Mouse (Mus musculus): ENCODE data around the gene Gsg1. TPM values are rescaled to one million over a fixed set of nuclear protein-coding genes. Genes with fewer than 3 reads are reported as not detected.

Gene Gsg1
- total and polyA plus RNA-seq, 2 experiments from 2014 or later = 1.1 TPM; not detected in 1

GRCm38 (mm10) chr6:135219916-135220315 lies 34.2 kb downstream of the Gsg1 start:
- Histone ChIP-seq H3K4me2 (ENCODE audit: low read depth, low read length) (no peak overlapping the region), H3K4me3 (ENCODE audit: low read depth, low read length) (no peak overlapping the region), H3K4me1 (ENCODE audit: control insufficient read depth, insufficient read depth) (no peaks in the 10 kb centered on the region), H3K9me3 (replicated peaks; ENCODE audit: control insufficient read depth, low read length) (no peaks in the 10 kb centered on the region), H3K36me3 (replicated peaks; ENCODE audit: control insufficient read depth, insufficient read depth, low read length) (no peaks in the 10 kb centered on the region), H3K9ac (replicated peaks; ENCODE audit: low read depth, low read length) (no peak overlapping the region), H3K27ac (ENCODE audit: low read depth) (no peak overlapping the region), H3K27me3 (ENCODE audit: control insufficient read depth, insufficient read depth, low read length) (no peaks in the 10 kb centered on the region)
- no peak for DNase-seq (ENCODE audit: low spot score)
- WGBS = 75% methylated on average over 5 of the region's 5 CpGs
- ATAC-seq (ENCODE audit: insufficient read depth, low read depth) = no peak
- TF ChIP-seq EP300 (IDR thresholded peaks at IDR 0.05; ENCODE audit: low read depth) (no peak), CTCF (IDR thresholded peaks at IDR 0.05; ENCODE audit: low read depth) (no peak)

- no peak for TF ChIP-seq CTCF (IDR thresholded peaks at IDR 0.05; ENCODE audit: low read depth)
- TF ChIP-seq EP300 (IDR thresholded peaks at IDR 0.05; ENCODE audit: low read depth) = no peak
- 0 out of 2 replicates have a peak, but pooled peaks have one; percentile 8 for ATAC-seq (ENCODE audit: insufficient read depth, low read depth)
- DNase-seq (ENCODE audit: low spot score) = no peak
- Histone ChIP-seq H3K4me3 (ENCODE audit: low read depth, low read length) (no peak overlapping the region), H3K36me3 (replicated peaks; ENCODE audit: control insufficient read depth, insufficient read depth, low read length) (no peaks in the 10 kb centered on the region), H3K9ac (replicated peaks; ENCODE audit: low read depth, low read length) (no peak overlapping the region), H3K4me2 (ENCODE audit: low read depth, low read length) (no peak overlapping the region), H3K27me3 (ENCODE audit: control insufficient read depth, insufficient read depth, low read length) (no peaks in the 10 kb centered on the region), H3K27ac (ENCODE audit: low read depth) (no peak overlapping the region), H3K4me1 (ENCODE audit: control insufficient read depth, insufficient read depth) (no peaks in the 10 kb centered on the region), H3K9me3 (replicated peaks; ENCODE audit: control insufficient read depth, low read length) (no peaks in the 10 kb centered on the region)
- WGBS = 69% methylated on average over 8 of the region's 8 CpGs
Observed at GRCm38 (mm10) chr6:135218330-135218729, 35.8 kb downstream of the Gsg1 start.

GRCm38 (mm10) chr6:135212666-135213065 lies 41.5 kb downstream of the Gsg1 start:
- no peaks in the 10 kb centered on the region for H3K9me3 ChIP-seq (replicated peaks; ENCODE audit: control insufficient read depth, low read length)
- DNase-seq (ENCODE audit: low spot score) = no peak

GRCm38 (mm10) chr6:135211169-135211568 lies 43.0 kb downstream of the Gsg1 start:
- 69% methylated on average over 7 of the region's 7 CpGs for WGBS
- Histone ChIP-seq H3K4me3 (ENCODE audit: low read depth, low read length) (no peak overlapping the region), H3K9ac (replicated peaks; ENCODE audit: low read depth, low read length) (no peak overlapping the region), H3K4me1 (ENCODE audit: control insufficient read depth, insufficient read depth) (no peaks in the 10 kb centered on the region), H3K27me3 (ENCODE audit: control insufficient read depth, insufficient read depth, low read length) (no peaks in the 10 kb centered on the region), H3K36me3 (replicated peaks; ENCODE audit: control insufficient read depth, insufficient read depth, low read length) (no peaks in the 10 kb centered on the region), H3K9me3 (replicated peaks; ENCODE audit: control insufficient read depth, low read length) (no peaks in the 10 kb centered on the region), H3K4me2 (ENCODE audit: low read depth, low read length) (no peak overlapping the region), H3K27ac (ENCODE audit: low read depth) (no peak overlapping the region)
- no peak for TF ChIP-seq CTCF (IDR thresholded peaks at IDR 0.05; ENCODE audit: low read depth)
- TF ChIP-seq EP300 (IDR thresholded peaks at IDR 0.05; ENCODE audit: low read depth) = no peak
- DNase-seq (ENCODE audit: low spot score) (no peak), ATAC-seq (ENCODE audit: insufficient read depth, low read depth) (no peak)

More at GRCm38 (mm10) chr6:135212666-135213065, 41.5 kb downstream of the Gsg1 start:
- WGBS = 81% methylated on average over 2 of the region's 2 CpGs
- ATAC-seq (ENCODE audit: insufficient read depth, low read depth) = no peak
- H3K4me1 ChIP-seq (ENCODE audit: control insufficient read depth, insufficient read depth) = no peaks in the 10 kb centered on the region
- H3K4me2 ChIP-seq (ENCODE audit: low read depth, low read length) = no peak overlapping the region
- TF ChIP-seq EP300 (IDR thresholded peaks at IDR 0.05; ENCODE audit: low read depth) (no peak), CTCF (IDR thresholded peaks at IDR 0.05; ENCODE audit: low read depth) (no peak)
- H3K27me3 ChIP-seq (ENCODE audit: control insufficient read depth, insufficient read depth, low read length) = no peaks in the 10 kb centered on the region
- H3K36me3 ChIP-seq (replicated peaks; ENCODE audit: control insufficient read depth, insufficient read depth, low read length) = no peaks in the 10 kb centered on the region
- no peak overlapping the region for H3K9ac ChIP-seq (replicated peaks; ENCODE audit: low read depth, low read length)
- no peak overlapping the region for H3K4me3 ChIP-seq (ENCODE audit: low read depth, low read length)
- no peak overlapping the region for H3K27ac ChIP-seq (ENCODE audit: low read depth)

- no peaks in the 10 kb centered on the region for H3K4me1 ChIP-seq (ENCODE audit: control insufficient read depth, insufficient read depth)
- TF ChIP-seq EP300 (IDR thresholded peaks at IDR 0.05; ENCODE audit: low read depth) (no peak), CTCF (IDR thresholded peaks at IDR 0.05; ENCODE audit: low read depth) (no peak)
- H3K36me3 ChIP-seq (replicated peaks; ENCODE audit: control insufficient read depth, insufficient read depth, low read length) = no peaks in the 10 kb centered on the region
- no peak overlapping the region for H3K27ac ChIP-seq (ENCODE audit: low read depth)
- DNase-seq (ENCODE audit: low spot score) (no peak), ATAC-seq (ENCODE audit: insufficient read depth, low read depth) (no peak)
- H3K27me3 ChIP-seq (ENCODE audit: control insufficient read depth, insufficient read depth, low read length) = no peaks in the 10 kb centered on the region
- H3K4me2 ChIP-seq (ENCODE audit: low read depth, low read length) = no peak overlapping the region
- WGBS = 72% methylated on average over 8 of the region's 8 CpGs
- H3K4me3 ChIP-seq (ENCODE audit: low read depth, low read length) = no peak overlapping the region
- no peaks in the 10 kb centered on the region for H3K9me3 ChIP-seq (replicated peaks; ENCODE audit: control insufficient read depth, low read length)
- H3K9ac ChIP-seq (replicated peaks; ENCODE audit: low read depth, low read length) = no peak overlapping the region
Observed at GRCm38 (mm10) chr6:135206909-135207308, 47.2 kb downstream of the Gsg1 start.

GRCm38 (mm10) chr6:135205802-135206201 lies 48.3 kb downstream of the Gsg1 start:
- H3K4me2 ChIP-seq (ENCODE audit: low read depth, low read length) = no peak overlapping the region
- TF ChIP-seq CTCF (IDR thresholded peaks at IDR 0.05; ENCODE audit: low read depth) = no peak
- TF ChIP-seq EP300 (IDR thresholded peaks at IDR 0.05; ENCODE audit: low read depth) = no peak
- H3K27me3 ChIP-seq (ENCODE audit: control insufficient read depth, insufficient read depth, low read length) = no peaks in the 10 kb centered on the region
- no peak overlapping the region for H3K4me3 ChIP-seq (ENCODE audit: low read depth, low read length)
- no peak for DNase-seq (ENCODE audit: low spot score)
- H3K9me3 ChIP-seq (replicated peaks; ENCODE audit: control insufficient read depth, low read length) = no peaks in the 10 kb centered on the region
- no peak overlapping the region for H3K27ac ChIP-seq (ENCODE audit: low read depth)
- H3K36me3 ChIP-seq (replicated peaks; ENCODE audit: control insufficient read depth, insufficient read depth, low read length) = no peaks in the 10 kb centered on the region
- 81% methylated on average over 4 of the region's 4 CpGs for WGBS
- ATAC-seq (ENCODE audit: insufficient read depth, low read depth) = no peak
- H3K4me1 ChIP-seq (ENCODE audit: control insufficient read depth, insufficient read depth) = no peaks in the 10 kb centered on the region
- no peak overlapping the region for H3K9ac ChIP-seq (replicated peaks; ENCODE audit: low read depth, low read length)

Measured in heart, postnatal 0 days (tissue).